Mouse (Mus musculus) heart, embryonic 16.5 days (tissue): ENCODE measurements around the gene Commd6. TPM values are rescaled to one million over a fixed set of nuclear protein-coding genes. Genes with fewer than 3 reads are reported as not detected.

ENCODE experiments used
- ATAC-seq: fragments of 200-750 bp; cut with Nextera tagmentation; replicated peaks from 2 replicates; pipeline ENCODE4 v1.8.0; 2017; ENCODE audit warnings: moderate number of reproducible peaks; ENCODE audit not compliant: insufficient read depth, low FRiP score; ENCODE audit errors: extremely low read depth
- H3K27ac ChIP-seq: fragments of 300-500 bp; sonication (generic); 2 replicates; pipeline ENCODE4 v1.5.1; 2014; ENCODE audit warnings: mild to moderate bottlenecking, low read length, control low read depth, moderate library complexity
- H3K27me3 ChIP-seq: fragments of 300-500 bp; sonication (generic); 2 replicates; pipeline ENCODE4 v1.6.1; 2014; ENCODE audit warnings: low read length, mixed read lengths; ENCODE audit not compliant: control insufficient read depth, insufficient read depth
- H3K36me3 ChIP-seq: fragments of 300-500 bp; sonication (generic); 2 replicates; pipeline ENCODE4 v1.6.1; 2014; ENCODE audit not compliant: control insufficient read depth, insufficient read depth
- H3K4me1 ChIP-seq: fragments of 300-500 bp; sonication (generic); 2 replicates; pipeline ENCODE4 v1.6.1; 2014; ENCODE audit warnings: low read length, mixed read lengths; ENCODE audit not compliant: control insufficient read depth, insufficient read depth
- H3K4me2 ChIP-seq: fragments of 300-500 bp; sonication (generic); 2 replicates; pipeline ENCODE4 v1.6.1; 2014; ENCODE audit warnings: low read depth, mild to moderate bottlenecking, control low read depth, low read length
- H3K4me3 ChIP-seq: fragments of 300-500 bp; sonication (generic); 2 replicates; pipeline ENCODE4 v1.5.1; 2014; ENCODE audit warnings: mild to moderate bottlenecking, control low read depth, low read length
- H3K9ac ChIP-seq: fragments of 300-500 bp; sonication (generic); 2 replicates; pipeline ENCODE4 v1.6.1; 2014; ENCODE audit warnings: low read length, control low read depth
- H3K9me3 ChIP-seq: fragments of 300-500 bp; sonication (generic); replicated peaks from 2 replicates; pipeline ENCODE4 v1.6.1; 2016; ENCODE audit warnings: low read length; ENCODE audit not compliant: control insufficient read depth
- WGBS: fragments of 180-500 bp; shearing (Covaris S2); extraction: QIAGEN DNeasy Blood & Tissue Kit; methylation state at CpG from one replicate; pipeline ENCODE4 v1.1.7; 2014; 5-methylcytosine and 5-hydroxymethylcytosine counted together
- polyA plus RNA-seq: library from polyadenylated mRNA; unstranded; fragments of >200 nt; fragmentation: Nextera tagmentation; extraction: Ambion mirVana; gene quantifications from 2 replicates; pipeline ENCODE4 v1.2.1, GENCODE M21; 2015

The Commd6 gene
- polyA plus RNA-seq, 1 experiment from 2014 or later: 75.3 TPM

GRCm38 (mm10) chr14:101617680-101618079 lies 22.8 kb downstream of the Commd6 start:
- 87% methylated on average over 5 of the region's 5 CpGs for WGBS
- H3K4me3 ChIP-seq: no peak overlapping the region

GRCm38 (mm10) chr14:101616178-101616577 lies 24.3 kb downstream of the Commd6 start:
- ATAC-seq: no peak
- Histone ChIP-seq H3K9ac (no peak overlapping the region), H3K36me3 (no peaks in the 10 kb centered on the region), H3K4me3 (no peak overlapping the region), H3K27me3 (no peaks in the 10 kb centered on the region), H3K27ac (no peak overlapping the region), H3K4me2 (no peak overlapping the region), H3K9me3 (no peaks in the 10 kb centered on the region), H3K4me1 (peaks cover 14% of the 10 kb centered on the region)
- WGBS: 67% methylated on average over 9 of the region's 9 CpGs

More at GRCm38 (mm10) chr14:101617680-101618079, 22.8 kb downstream of the Commd6 start:
- Histone ChIP-seq H3K36me3 (no peaks in the 10 kb centered on the region), H3K9ac (no peak overlapping the region), H3K27ac (no peak overlapping the region), H3K27me3 (no peaks in the 10 kb centered on the region), H3K4me1 (peaks cover 14% of the 10 kb centered on the region), H3K4me2 (no peak overlapping the region), H3K9me3 (no peaks in the 10 kb centered on the region)
- no peak for ATAC-seq

GRCm38 (mm10) chr14:101613206-101613605 lies 27.3 kb downstream of the Commd6 start:
- H3K4me1 ChIP-seq: peaks cover 14% of the 10 kb centered on the region
- H3K9me3 ChIP-seq: no peaks in the 10 kb centered on the region
- no peak overlapping the region for H3K27ac ChIP-seq
- H3K4me2 ChIP-seq: no peak overlapping the region
- no peak for ATAC-seq
- 62% methylated on average over 1 of the region's 1 CpGs for WGBS
- H3K27me3 ChIP-seq: no peaks in the 10 kb centered on the region
- H3K9ac ChIP-seq: no peak overlapping the region
- no peaks in the 10 kb centered on the region for H3K36me3 ChIP-seq
- H3K4me3 ChIP-seq: no peak overlapping the region

- Histone ChIP-seq H3K9me3 (no peaks in the 10 kb centered on the region), H3K27ac (no peak overlapping the region), H3K4me3 (no peak overlapping the region), H3K9ac (no peak overlapping the region), H3K27me3 (no peaks in the 10 kb centered on the region), H3K36me3 (no peaks in the 10 kb centered on the region), H3K4me2 (no peak overlapping the region), H3K4me1 (peaks cover 15% of the 10 kb centered on the region)
- ATAC-seq: no peak
- WGBS: 48% methylated on average over 10 of the region's 10 CpGs
These were observed 29.8 kb downstream of the Commd6 start for GRCm38 (mm10) chr14:101610701-101611100.

GRCm38 (mm10) chr14:101608519-101609368 lies 31.7 kb downstream of the Commd6 start, which contains the start of gene Tbc1d4:
Gene Tbc1d4 (minus strand): TSS chr14:101609191.
- under 1% methylated on average over 62 of the region's 62 CpGs for WGBS
- peak; percentile 92 for ATAC-seq
- Histone ChIP-seq H3K9ac (peak within 1 kb of the TSS; percentile 77), H3K9me3 (no peaks in the 10 kb centered on the region), H3K4me1 (peaks cover 3% of the 10 kb centered on the region; the same call in 1 of the 2 replicates), H3K27ac (peak within 1 kb of the TSS; percentile 96), H3K27me3 (no peaks in the 10 kb centered on the region), H3K4me3 (peak within 1 kb of the TSS; percentile 59), H3K4me2 (peak within 1 kb of the TSS; percentile 80), H3K36me3 (no peaks in the 10 kb centered on the region)

- under 1% methylated on average over 62 of the region's 62 CpGs for WGBS
- Histone ChIP-seq H3K9me3 (no peaks in the 10 kb centered on the region), H3K27me3 (no peaks in the 10 kb centered on the region), H3K4me3 (peak overlapping the region; percentile 59), H3K36me3 (no peaks in the 10 kb centered on the region), H3K4me1 (peaks cover 3% of the 10 kb centered on the region; the same call in 1 of the 2 replicates), H3K27ac (peak overlapping the region; percentile 96), H3K9ac (peak overlapping the region; percentile 77), H3K4me2 (peak overlapping the region; percentile 80)
- peak; percentile 2; the same call in 1 of the 2 replicates for ATAC-seq
These were observed 32.6 kb downstream of the Commd6 start for GRCm38 (mm10) chr14:101607631-101608518.

GRCm38 (mm10) chr14:101605843-101606242 lies 34.6 kb downstream of the Commd6 start:
- no peaks in the 10 kb centered on the region for H3K36me3 ChIP-seq
- ATAC-seq: no peak
- no peak overlapping the region for H3K4me2 ChIP-seq
- H3K4me3 ChIP-seq: no peak overlapping the region
- no peak overlapping the region for H3K27ac ChIP-seq
- H3K9ac ChIP-seq: no peak overlapping the region
- no peaks in the 10 kb centered on the region for H3K27me3 ChIP-seq
- peaks cover 6% of the 10 kb centered on the region for H3K4me1 ChIP-seq
- WGBS: 53% methylated on average over 2 of the region's 2 CpGs
- no peaks in the 10 kb centered on the region for H3K9me3 ChIP-seq

- no peak overlapping the region for H3K9ac ChIP-seq
- no peak overlapping the region for H3K4me3 ChIP-seq
- H3K9me3 ChIP-seq: no peaks in the 10 kb centered on the region
- no peak overlapping the region for H3K27ac ChIP-seq
- 0 out of 2 replicates have a peak, but pooled peaks cover 2% of the 10 kb centered on the region for H3K36me3 ChIP-seq
- no peaks in the 10 kb centered on the region for H3K27me3 ChIP-seq
- H3K4me1 ChIP-seq: peaks cover 6% of the 10 kb centered on the region
- no peak overlapping the region for H3K4me2 ChIP-seq
- WGBS: 45% methylated on average over 3 of the region's 3 CpGs
- ATAC-seq: no peak
These were observed 37.6 kb downstream of the Commd6 start for GRCm38 (mm10) chr14:101602851-101603250.
